Mouse (Mus musculus) embryonic facial prominence, embryonic 11.5 days (tissue): ENCODE measurements around the gene Bag5. TPM values are rescaled to one million over a fixed set of nuclear protein-coding genes. Genes with fewer than 3 reads are reported as not detected.

Experiments
- ATAC-seq: fragments of 200-750 bp; cut with Nextera tagmentation; replicated peaks from 2 replicates; pipeline ENCODE4 v1.8.0; 2017; ENCODE audit warnings: low read depth; ENCODE audit not compliant: insufficient number of reproducible peaks, low FRiP score, low TSS enrichment
- DNase-seq: peaks from one replicate; pipeline ENCODE4 v3.0.0-alpha.2; 2015; ENCODE audit warnings: low spot score
- H3K27ac ChIP-seq: fragments of 300-500 bp; sonication (generic); replicated peaks from 2 replicates; pipeline ENCODE4 v1.5.1; 2014; ENCODE audit warnings: mild to moderate bottlenecking, low read depth, low read length, control low read depth
- H3K27me3 ChIP-seq: fragments of 300-500 bp; sonication (generic); 2 replicates; pipeline ENCODE4 v1.6.1; 2014; ENCODE audit warnings: mild to moderate bottlenecking, low read length, moderate library complexity, mixed read lengths; ENCODE audit not compliant: control insufficient read depth, insufficient read depth
- H3K36me3 ChIP-seq: fragments of 300-500 bp; sonication (generic); replicated peaks from 2 replicates; pipeline ENCODE4 v1.6.1; 2014; ENCODE audit warnings: low read depth, mild to moderate bottlenecking, low read length, moderate library complexity, mixed read lengths; ENCODE audit not compliant: control insufficient read depth, insufficient read depth
- H3K4me1 ChIP-seq: fragments of 300-500 bp; sonication (generic); 2 replicates; pipeline ENCODE4 v1.6.1; 2014; ENCODE audit warnings: low read length, mixed read lengths; ENCODE audit not compliant: control insufficient read depth, insufficient read depth
- H3K4me2 ChIP-seq: fragments of 300-500 bp; sonication (generic); 2 replicates; pipeline ENCODE4 v1.6.1; 2014; ENCODE audit warnings: low read depth, mild to moderate bottlenecking, control low read depth, low read length, moderate library complexity
- H3K4me3 ChIP-seq: fragments of 300-500 bp; sonication (generic); 2 replicates; pipeline ENCODE4 v1.5.1; 2014; ENCODE audit warnings: low read depth, low read length, control low read depth
- H3K9ac ChIP-seq: fragments of 300-500 bp; sonication (generic); replicated peaks from 2 replicates; pipeline ENCODE4 v1.6.1; 2014; ENCODE audit warnings: mild to moderate bottlenecking, control low read depth, low read length
- H3K9me3 ChIP-seq: fragments of 300-500 bp; sonication (generic); replicated peaks from 2 replicates; pipeline ENCODE4 v1.6.1; 2016; ENCODE audit warnings: mild to moderate bottlenecking, low read length, inconsistent platforms, mixed read lengths; ENCODE audit not compliant: control insufficient read depth
- WGBS: fragments of 180-500 bp; shearing (Covaris S2); extraction: QIAGEN DNeasy Blood & Tissue Kit; methylation state at CpG from one replicate; pipeline ENCODE4 v1.1.7; 2014; 5-methylcytosine and 5-hydroxymethylcytosine counted together
- polyA plus RNA-seq: library from polyadenylated mRNA; unstranded; fragments of >200 nt; fragmentation: Nextera tagmentation; extraction: Ambion mirVana; gene quantifications from 2 replicates; pipeline ENCODE4 v1.2.1, GENCODE M21; 2014

The Bag5 gene
- polyA plus RNA-seq, 1 experiment from 2014 or later = 56.8 TPM

GRCm38 (mm10) chr12:111732921-111733320 lies 19.9 kb upstream of the Bag5 start:
- H3K4me3 ChIP-seq = no peak overlapping the region
- H3K27ac ChIP-seq = no peak overlapping the region
- WGBS = 65% methylated on average over 5 of the region's 5 CpGs

GRCm38 (mm10) chr12:111731822-111732807 lies 19.1 kb upstream of the Bag5 start:
- peak; percentile 93 for DNase-seq
- WGBS = 33% methylated on average over 30 of the region's 30 CpGs

More at GRCm38 (mm10) chr12:111732921-111733320, 19.9 kb upstream of the Bag5 start:
- ATAC-seq (no peak), DNase-seq (no peak)
- no peak overlapping the region for H3K4me2 ChIP-seq
- H3K4me1 ChIP-seq = no peaks in the 10 kb centered on the region
- H3K9ac ChIP-seq = no peak overlapping the region; the same call in 1 of the 2 replicates
- H3K27me3 ChIP-seq = no peaks in the 10 kb centered on the region
- H3K9me3 ChIP-seq = no peaks in the 10 kb centered on the region
- H3K36me3 ChIP-seq = no peaks in the 10 kb centered on the region

DNA sequence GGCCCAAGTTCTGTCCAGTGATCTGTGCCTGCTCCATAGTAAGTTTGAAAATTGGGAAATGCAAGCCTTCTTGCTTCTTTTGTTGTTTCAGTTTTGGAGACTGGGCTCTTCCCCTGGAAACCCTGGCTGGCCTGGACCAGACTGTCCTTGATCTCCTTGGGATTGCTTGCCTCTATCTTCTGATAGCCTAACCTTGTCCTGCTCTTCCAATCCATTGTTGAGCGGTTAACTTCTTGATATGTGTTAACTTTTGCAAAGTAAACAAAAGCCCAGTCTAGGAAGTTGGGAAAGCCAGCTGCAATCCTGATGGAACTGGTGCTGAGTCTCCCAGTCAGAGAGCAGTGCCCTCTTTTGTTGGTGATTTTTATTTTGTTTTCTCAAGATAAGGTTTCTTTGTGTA lies 14.9 kb upstream of the Bag5 start:
- ATAC-seq = no peak

More at GRCm38 (mm10) chr12:111731822-111732807, 19.1 kb upstream of the Bag5 start:
- Histone ChIP-seq H3K9me3 (no peaks in the 10 kb centered on the region), H3K36me3 (no peaks in the 10 kb centered on the region), H3K4me1 (no peaks in the 10 kb centered on the region), H3K4me2 (peak overlapping the region; percentile 21; the same call in 1 of the 2 replicates), H3K9ac (no peak overlapping the region; the same call in 1 of the 2 replicates), H3K27me3 (no peaks in the 10 kb centered on the region), H3K27ac (no peak overlapping the region), H3K4me3 (no peak overlapping the region)
- peak; percentile 83 for ATAC-seq

DNA sequence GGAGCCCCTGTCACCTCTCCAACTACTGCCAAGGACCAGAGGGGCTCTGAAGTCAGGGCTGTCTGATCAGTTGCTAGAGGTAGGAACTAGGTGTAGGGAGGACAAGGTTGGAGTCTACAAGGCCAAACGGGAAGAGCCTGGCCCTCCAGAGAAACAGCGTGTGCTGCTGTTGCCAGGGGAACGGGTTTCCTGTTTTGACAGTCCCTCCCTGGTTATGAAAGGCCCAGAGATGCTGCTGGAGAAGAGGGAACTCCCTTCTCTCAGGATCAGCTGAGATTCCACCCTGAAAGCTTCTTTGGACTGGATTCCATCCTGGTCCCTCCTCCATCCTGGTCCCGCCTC lies 13.0 kb upstream of the Bag5 start:
- H3K36me3 ChIP-seq = no peaks in the 10 kb centered on the region

More for the DNA sequence above, 14.9 kb upstream of the Bag5 start:
- H3K27me3 ChIP-seq = no peaks in the 10 kb centered on the region
- no peaks in the 10 kb centered on the region for H3K9me3 ChIP-seq
- no peaks in the 10 kb centered on the region for H3K36me3 ChIP-seq
- no peak overlapping the region for H3K4me3 ChIP-seq
- no peak for DNase-seq
- no peak overlapping the region for H3K9ac ChIP-seq
- H3K4me1 ChIP-seq = no peaks in the 10 kb centered on the region
- H3K27ac ChIP-seq = no peak overlapping the region
- 96% methylated on average over 1 of the region's 1 CpGs for WGBS
- H3K4me2 ChIP-seq = no peak overlapping the region

DNA sequence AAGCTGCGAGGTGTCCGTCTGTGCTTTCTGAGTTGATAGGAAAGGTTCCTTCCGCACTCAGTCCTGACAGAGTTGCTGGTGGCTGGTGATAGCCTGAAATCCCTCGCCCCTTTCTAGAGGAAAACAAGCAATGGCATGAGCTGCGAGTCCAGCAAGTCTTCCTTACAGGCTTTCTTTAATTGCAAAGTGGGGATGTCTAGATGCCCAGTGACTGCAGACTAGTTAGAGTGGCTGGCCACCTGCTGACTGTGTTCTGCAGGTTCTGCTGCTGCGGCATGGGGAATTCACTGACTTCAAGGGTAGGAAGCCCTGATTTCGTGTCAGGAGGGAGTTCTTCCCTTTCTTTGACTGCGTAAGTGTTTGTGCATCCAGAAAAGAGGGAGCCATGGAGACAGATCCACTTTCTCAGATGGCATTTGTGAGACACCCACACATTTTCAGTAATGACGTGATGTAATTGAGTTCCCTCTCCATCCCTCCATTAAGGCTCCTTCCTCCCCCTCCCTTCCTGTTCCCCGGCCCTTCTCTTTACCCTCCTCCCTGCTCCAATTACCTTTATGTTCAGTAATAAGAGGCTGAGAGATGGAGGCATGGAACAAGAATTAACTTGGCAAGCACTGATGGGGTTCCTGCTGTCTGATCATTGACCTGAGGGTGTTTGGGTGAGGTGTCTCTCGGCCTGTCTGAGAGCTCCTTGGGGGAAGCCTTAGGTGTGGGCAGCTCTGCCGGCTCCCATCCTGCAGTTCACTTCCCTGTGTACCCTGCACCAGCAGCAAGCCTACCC lies 12.5 kb upstream of the Bag5 start:
- Histone ChIP-seq H3K27ac (no peak overlapping the region), H3K9me3 (no peaks in the 10 kb centered on the region), H3K9ac (no peak overlapping the region), H3K36me3 (no peaks in the 10 kb centered on the region), H3K4me2 (no peak overlapping the region), H3K4me3 (no peak overlapping the region), H3K4me1 (no peaks in the 10 kb centered on the region), H3K27me3 (no peaks in the 10 kb centered on the region)
- 65% methylated on average over 12 of the region's 12 CpGs for WGBS
- DNase-seq = no peak
- no peak for ATAC-seq

More for the DNA sequence above, 13.0 kb upstream of the Bag5 start:
- ATAC-seq (no peak), DNase-seq (no peak)
- no peak overlapping the region for H3K4me2 ChIP-seq
- 64% methylated on average over 4 of the region's 4 CpGs for WGBS
- no peaks in the 10 kb centered on the region for H3K27me3 ChIP-seq
- H3K4me3 ChIP-seq = no peak overlapping the region
- no peak overlapping the region for H3K9ac ChIP-seq
- no peak overlapping the region for H3K27ac ChIP-seq
- no peaks in the 10 kb centered on the region for H3K9me3 ChIP-seq
- no peaks in the 10 kb centered on the region for H3K4me1 ChIP-seq

DNA sequence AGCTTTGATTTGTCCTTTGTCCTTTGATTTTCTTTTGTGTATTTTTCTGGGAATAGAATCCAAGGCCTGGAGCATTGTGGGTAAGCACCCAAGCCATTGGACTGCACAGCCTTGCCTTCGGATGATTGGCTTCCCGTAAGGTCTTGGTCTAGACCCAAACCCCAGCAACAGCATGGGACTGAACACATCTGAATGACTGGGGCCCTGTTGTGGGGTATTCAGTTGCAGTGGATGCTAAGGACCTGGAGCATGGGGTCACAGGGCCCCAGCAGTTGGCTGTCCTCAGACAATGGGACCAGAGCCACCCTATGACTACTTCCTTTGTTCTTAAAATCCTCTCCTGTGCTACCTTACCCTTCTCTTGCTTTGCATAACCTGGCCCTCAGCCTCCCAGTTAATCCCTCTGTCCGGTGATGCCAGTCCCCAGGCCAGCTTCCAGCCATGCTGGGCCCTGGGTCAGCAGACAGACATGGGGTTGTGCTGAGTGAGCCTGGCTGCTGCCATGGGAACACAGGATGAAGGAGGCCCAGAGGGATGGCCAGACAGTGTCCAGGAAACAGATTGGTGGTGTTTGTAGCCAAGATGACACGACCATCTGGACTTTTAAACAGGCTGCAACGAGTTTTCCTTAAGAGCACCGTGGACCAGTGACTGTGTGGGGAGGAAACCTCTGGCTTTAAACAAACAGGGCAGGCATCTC lies 11.7 kb upstream of the Bag5 start:
- no peaks in the 10 kb centered on the region for H3K36me3 ChIP-seq
- no peak overlapping the region for H3K4me2 ChIP-seq
- H3K4me1 ChIP-seq = no peaks in the 10 kb centered on the region
- no peaks in the 10 kb centered on the region for H3K9me3 ChIP-seq
- no peaks in the 10 kb centered on the region for H3K27me3 ChIP-seq
- DNase-seq (no peak), ATAC-seq (0 out of 2 replicates have a peak, but pooled peaks have one; percentile 41)
- H3K4me3 ChIP-seq = no peak overlapping the region
- H3K27ac ChIP-seq = no peak overlapping the region
- H3K9ac ChIP-seq = no peak overlapping the region
- WGBS = 51% methylated on average over 6 of the region's 6 CpGs

GRCm38 (mm10) chr12:111722654-111723053 lies 9.6 kb upstream of the Bag5 start:
- Histone ChIP-seq H3K27me3 (no peaks in the 10 kb centered on the region), H3K9ac (no peak overlapping the region), H3K27ac (no peak overlapping the region), H3K9me3 (no peaks in the 10 kb centered on the region), H3K36me3 (no peaks in the 10 kb centered on the region), H3K4me1 (no peaks in the 10 kb centered on the region), H3K4me3 (no peak overlapping the region), H3K4me2 (no peak overlapping the region)
- no peak for DNase-seq
- ATAC-seq = no peak
- WGBS = 73% methylated on average over 9 of the region's 9 CpGs
